Mouse (Mus musculus) C2C12 (cell line): ENCODE measurements around the gene Pard3.

Source experiments
- CTCF ChIP-seq: IDR thresholded peaks from one replicate; pipeline ENCODE4 v1.5.1; 2011; ENCODE audit not compliant: control insufficient read depth, insufficient read depth, insufficient read length
- MAX ChIP-seq: IDR thresholded peaks from one replicate; pipeline ENCODE4 v1.6.1; 2011; ENCODE audit warnings: mild to moderate bottlenecking, control low read depth
- USF1 ChIP-seq: IDR thresholded peaks from one replicate; pipeline ENCODE4 v1.6.1; 2011; ENCODE audit warnings: low read depth, mild to moderate bottlenecking, control low read depth, moderate library complexity

DNA sequence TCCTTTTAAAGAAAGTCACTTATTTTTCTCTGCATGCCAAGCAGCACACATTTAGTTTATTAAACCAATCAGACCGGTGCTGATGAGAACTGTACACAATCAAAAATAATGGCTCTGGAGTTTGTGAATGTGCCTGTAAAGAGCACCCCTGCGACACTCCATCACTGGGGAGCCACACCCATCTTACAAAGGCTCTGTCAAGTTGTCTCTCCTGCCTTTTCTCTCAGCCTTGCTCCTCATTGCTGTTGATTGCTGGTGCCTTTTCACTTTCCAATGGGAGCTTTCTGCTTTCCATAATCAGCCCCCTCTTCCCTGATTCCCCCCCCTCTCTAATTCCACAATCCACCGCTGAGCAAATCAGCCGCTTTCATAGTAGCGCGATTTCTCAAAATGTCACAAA is 388.7 kb downstream of the Pard3 start:
- TF ChIP-seq MAX, result no peak
- no peak for TF ChIP-seq CTCF
- TF ChIP-seq USF1, result no peak
